Mouse (Mus musculus): ENCODE measurements around the gene A930017K11Rik. TPM values are rescaled to one million over a fixed set of nuclear protein-coding genes. Genes with fewer than 3 reads are reported as not detected.

Gene A930017K11Rik
- total and polyA plus RNA-seq, 3 experiments, result not detected

DNA sequence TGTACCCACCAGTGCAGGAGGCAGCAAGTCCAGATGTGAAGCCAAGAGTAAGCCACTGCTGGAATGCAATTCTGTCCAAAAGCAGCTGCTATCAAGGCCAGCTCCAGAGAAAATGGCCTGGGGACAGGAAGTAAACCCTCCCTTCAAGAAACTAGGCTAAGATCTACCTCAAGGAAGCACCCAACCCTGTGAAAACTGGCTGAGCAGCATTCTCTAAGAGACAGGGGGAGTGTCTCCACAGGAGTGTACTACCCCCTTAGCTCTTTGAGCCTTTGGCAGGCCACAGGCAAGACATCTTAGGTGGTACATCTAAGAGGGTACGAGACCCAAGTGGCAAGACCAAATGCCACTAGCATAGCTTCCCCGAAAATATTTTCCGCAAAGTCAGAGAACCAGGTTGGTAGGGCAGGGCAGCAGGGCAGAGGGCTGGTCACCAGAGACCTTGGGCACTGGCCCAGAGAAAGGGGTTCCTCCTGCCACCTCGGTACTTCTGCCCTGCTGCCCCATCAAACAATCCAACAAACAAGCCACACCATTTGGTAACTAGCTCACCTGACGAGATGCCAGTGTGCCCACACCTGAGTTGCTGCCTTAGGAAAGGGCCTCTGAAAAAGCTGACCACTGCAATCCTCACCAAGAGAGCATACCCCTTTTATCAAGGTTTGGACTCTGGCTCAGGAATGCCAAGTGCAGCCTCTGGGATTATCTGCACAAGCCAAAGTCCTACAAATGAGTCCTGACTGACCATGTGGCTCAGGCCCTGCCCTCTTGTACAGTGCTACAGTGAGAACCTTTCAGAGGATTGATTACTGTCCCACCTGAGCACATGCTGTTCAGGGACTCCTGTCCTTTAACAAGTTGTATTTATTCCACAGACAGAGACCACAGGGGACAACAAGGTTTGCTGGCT lies 27.7 kb upstream of the A930017K11Rik start:
- Histone ChIP-seq H3K4me3 (ENCODE audit: control insufficient read depth in 1 of 2, insufficient read depth in 1 of 2, low read depth in 2 of 2, low read length in 2 of 2) (no peak overlapping the region), H3K9me3 (replicated peaks; ENCODE audit: insufficient read depth, low read length) (no peaks in the 10 kb centered on the region), H3K9ac (ENCODE audit: control insufficient read depth, low read depth, low read length, poor library complexity, severe bottlenecking) (no peak overlapping the region), H3K4me1 (ENCODE audit: control insufficient read depth in 1 of 2, insufficient read depth in 2 of 2, low read length in 2 of 2) (peaks cover 6 to 16% of the 10 kb centered on the region in 2 experiments; a peak in 3 of 4 replicates), H3K36me3 (ENCODE audit: control insufficient read depth in 1 of 2, insufficient read depth in 2 of 2, low read length in 2 of 2) (peaks cover 0 to 13% of the 10 kb centered on the region in 2 experiments; a peak in 2 of 4 replicates), H3K27me3 (ENCODE audit: control insufficient read depth in 1 of 2, insufficient read depth in 2 of 2, low read length in 2 of 2) (no peaks in the 10 kb centered on the region), H3K79me2 (ENCODE audit: control insufficient read depth, insufficient read depth, low read length, poor library complexity) (peaks cover 30% of the 10 kb centered on the region), H3K27ac (ENCODE audit: control insufficient read depth, low read depth, low read length) (no peak overlapping the region)
- no peak for DNase-seq (ENCODE audit: low read depth, low spot score)
- TF ChIP-seq MEF2A (IDR thresholded peaks at IDR 0.05; ENCODE audit: extremely low read depth, insufficient replicate concordance, low read depth, low read length, poor library complexity, severe bottlenecking) (no peak), POLR2A (IDR thresholded peaks at IDR 0.05; ENCODE audit: control insufficient read depth in 1 of 2, insufficient read depth in 1 of 2, low read depth in 1 of 2, low read length in 2 of 2, poor library complexity in 1 of 2) (no peak), BHLHE40 (IDR thresholded peaks at IDR 0.05; ENCODE audit: borderline replicate concordance, low read depth, low read length) (no peak), MYC (IDR thresholded peaks at IDR 0.05; ENCODE audit: low read depth, low read length) (no peak), ZC3H11A (IDR thresholded peaks at IDR 0.05; ENCODE audit: low read depth, low read length) (no peak), CHD1 (IDR thresholded peaks at IDR 0.05; ENCODE audit: low read depth, low read length) (no peak), ZNF384 (IDR thresholded peaks at IDR 0.05; ENCODE audit: low read depth, low read length) (no peak), SIN3A (IDR thresholded peaks at IDR 0.05; ENCODE audit: low read length) (no peak), USF2 (IDR thresholded peaks at IDR 0.05; ENCODE audit: borderline replicate concordance in 1 of 2, insufficient read depth in 1 of 2, low read depth in 1 of 2, low read length in 2 of 2) (no peak), TBP (IDR thresholded peaks at IDR 0.05; ENCODE audit: low read depth, low read length) (no peak), GABPA (IDR thresholded peaks at IDR 0.05; ENCODE audit: low read depth, low read length) (no peak), MAZ (IDR thresholded peaks at IDR 0.05; ENCODE audit: low read depth, low read length) (no peak), MYB (IDR thresholded peaks at IDR 0.05; ENCODE audit: low read depth, low read length) (no peak), UBTF (IDR thresholded peaks at IDR 0.05; ENCODE audit: borderline replicate concordance, insufficient read depth, low read depth, low read length) (no peak), MAFK (IDR thresholded peaks at IDR 0.05; ENCODE audit: borderline replicate concordance, low read depth, low read length) (no peak), JUND (IDR thresholded peaks at IDR 0.05; ENCODE audit: low read depth, low read length) (no peak), TAL1 (IDR thresholded peaks at IDR 0.05; ENCODE audit: low read length) (no peak), MAX (IDR thresholded peaks at IDR 0.05; ENCODE audit: low read length) (no peak)

Measured in MEL (cell line).